Mouse (Mus musculus): ENCODE results near the gene Serf2. TPM values are rescaled to one million over a fixed set of nuclear protein-coding genes. Genes with fewer than 3 reads are reported as not detected.

The Serf2 gene
- polyA plus RNA-seq, 1 experiment from 2014 or later = 334 TPM

Small RNA genes within 50 kb of the gene (microRNA-seq; reads per million reads assigned to microRNA genes)
- gene Gm22953 = not detected

Other genes starting within 250 kb of the Serf2 start
- 22.2 and 23.3 TPM in 2 replicates for gene Trp53bp1, start 177.8 kb upstream of the Serf2 start, polyA plus RNA-seq (2016; fragmentation: Nextera tagmentation; extraction: Ambion mirVana)
- gene Map1a, start 159.6 kb upstream of the Serf2 start, polyA plus RNA-seq (2016; fragmentation: Nextera tagmentation; extraction: Ambion mirVana) = 0.25 and 0.29 TPM in 2 replicates
- gene Ppip5k1, start 93.8 kb upstream of the Serf2 start, polyA plus RNA-seq (2016; fragmentation: Nextera tagmentation; extraction: Ambion mirVana) = 8.1 and 8.7 TPM in 2 replicates
- gene Ckmt1, start 91.5 kb upstream of the Serf2 start, polyA plus RNA-seq (2016; fragmentation: Nextera tagmentation; extraction: Ambion mirVana) = 0.16 TPM in 1 of 2 replicates, not detected in the other
- not detected in 2 replicates for gene Strc, start 62.0 kb upstream of the Serf2 start, polyA plus RNA-seq (2016; fragmentation: Nextera tagmentation; extraction: Ambion mirVana)
- 353 and 364 TPM in 2 replicates for gene Pdia3, start 35.4 kb upstream of the Serf2 start, polyA plus RNA-seq (2016; fragmentation: Nextera tagmentation; extraction: Ambion mirVana)
- gene Catsper2, start 35.4 kb upstream of the Serf2 start, polyA plus RNA-seq (2016; fragmentation: Nextera tagmentation; extraction: Ambion mirVana) = 0.84 and 1.0 TPM in 2 replicates
- gene Ell3, start 4.9 kb upstream of the Serf2 start, polyA plus RNA-seq (2016; fragmentation: Nextera tagmentation; extraction: Ambion mirVana) = 1.4 and 1.6 TPM in 2 replicates
- gene Hypk, start 4.1 kb downstream of the Serf2 start, polyA plus RNA-seq (2016; fragmentation: Nextera tagmentation; extraction: Ambion mirVana) = 111 and 127 TPM in 2 replicates
- 0.13 TPM in 1 of 2 replicates, not detected in the other for gene Serinc4, start 7.6 kb downstream of the Serf2 start, polyA plus RNA-seq (2016; fragmentation: Nextera tagmentation; extraction: Ambion mirVana)
- 32.2 and 34.4 TPM in 2 replicates for gene Mfap1b, start 24.9 kb downstream of the Serf2 start, polyA plus RNA-seq (2016; fragmentation: Nextera tagmentation; extraction: Ambion mirVana)
- gene Mfap1a, start 57.5 kb downstream of the Serf2 start, polyA plus RNA-seq (2016; fragmentation: Nextera tagmentation; extraction: Ambion mirVana) = 15.2 and 17.3 TPM in 2 replicates
- gene Wdr76, start 57.5 kb downstream of the Serf2 start, polyA plus RNA-seq (2016; fragmentation: Nextera tagmentation; extraction: Ambion mirVana) = 10.8 and 11.1 TPM in 2 replicates

Measured in liver, embryonic 12.5 days (tissue).